Mouse (Mus musculus) stomach, postnatal 0 days (tissue): Measurements from ENCODE around the gene Rufy4.

Experiments used
- CTCF ChIP-seq: IDR thresholded peaks from 2 replicates; pipeline ENCODE4 v1.5.1; 2016; ENCODE audit warnings: antibody characterized with exemption, low read depth, mild to moderate bottlenecking, moderate library complexity
- EP300 ChIP-seq: optimal IDR thresholded peaks from 2 replicates; pipeline ENCODE3; 2016; ENCODE audit warnings: antibody characterized with exemption

GRCm38 (mm10) chr1:74195961-74196360 is 70.6 kb downstream of the Rufy4 start:
- peak; percentile 81 for TF ChIP-seq CTCF
- TF ChIP-seq EP300: no peak
